Mouse (Mus musculus) T-helper 2 cell (primary cell): ENCODE results near the gene E430018J23Rik.
"Not testable (repeated sequence)": the region's sequence is repeated elsewhere in the genome, so short reads cannot be mapped to it uniquely, and the experiment has no call there.

Experiments used
- in situ Hi-C: fragments of 300-600 bp; cut with MboI, MseI; formaldehyde crosslinking; loops from one replicate; pipeline ENCODE4 v1.15.1; 2025; ENCODE audit warnings: high pct_unique_total_duplicates

The E430018J23Rik gene

DNA sequence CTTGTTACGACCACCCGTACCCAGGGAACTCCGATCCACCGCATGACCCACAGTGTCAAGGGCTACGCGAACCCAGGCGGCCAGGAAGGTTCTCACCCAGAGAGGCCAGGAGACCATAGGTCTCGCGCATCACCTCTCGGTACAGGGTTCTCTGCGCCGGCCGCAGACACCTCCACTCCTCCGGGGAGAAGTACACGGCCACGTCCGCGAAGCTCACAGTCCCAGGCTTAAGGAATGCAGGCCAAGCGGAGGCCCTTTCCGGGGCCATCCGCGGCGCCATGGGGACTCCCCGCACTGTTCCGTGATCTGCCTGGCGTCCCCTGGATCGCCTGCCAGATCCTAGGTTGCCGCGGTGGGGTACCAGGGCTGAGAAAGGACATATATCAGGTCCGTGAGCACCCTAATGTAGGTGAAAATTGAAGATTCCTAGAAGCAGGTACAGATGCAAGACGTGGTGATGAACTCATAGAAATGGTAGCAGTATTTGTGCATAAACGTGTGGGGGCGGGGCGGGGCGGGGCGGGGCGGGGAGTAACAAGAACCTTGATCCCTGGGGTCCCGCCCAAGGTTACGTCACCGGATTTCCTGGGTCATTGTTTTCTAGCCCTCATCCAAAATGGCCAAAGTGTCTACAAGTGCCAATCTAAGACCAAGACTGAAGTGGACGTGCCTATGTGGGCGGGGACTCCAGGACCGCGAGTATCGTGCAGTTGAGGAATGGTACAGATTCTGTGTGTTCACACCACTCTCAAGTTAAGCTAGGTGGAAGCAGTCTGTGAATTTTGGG lies at the start of gene E430018J23Rik:
E430018J23Rik (minus strand) TSS at position 473 of the 787 bp plus-strand sequence.
- in situ Hi-C loops: no loop called here

GRCm38 (mm10) chr7:127437724-127438123 lies 44.3 kb upstream of the E430018J23Rik start:
- in situ Hi-C loops: loop anchor here (5.0 kb wide), 1 partner anchor 65 kb away; no protein-coding TSS in a partner anchor

GRCm38 (mm10) chr7:127435206-127435605 lies 41.8 kb upstream of the E430018J23Rik start:
- in situ Hi-C loops: loop anchor here (5.0 kb wide), 1 partner anchor 67 kb away; no protein-coding TSS in a partner anchor

DNA sequence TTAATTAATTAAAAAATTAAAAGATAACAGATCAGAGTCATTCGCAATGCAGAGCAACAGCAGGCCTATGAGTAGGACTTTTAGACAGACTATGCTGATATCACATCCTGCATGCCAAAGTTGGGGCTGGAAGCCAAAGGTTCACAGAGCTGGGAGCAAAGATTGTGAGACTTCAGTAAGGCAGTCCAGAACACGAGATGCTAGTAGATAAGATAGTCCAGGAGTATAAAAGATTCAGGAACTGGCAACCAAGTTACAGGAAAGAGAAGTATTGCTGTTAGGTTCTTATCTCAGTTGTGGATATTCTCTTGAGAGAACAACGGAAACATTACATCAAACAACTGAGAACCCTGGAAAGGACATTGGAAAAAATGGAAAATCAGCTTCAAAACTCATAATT lies 32.9 kb upstream of the E430018J23Rik start:
- in situ Hi-C loops: no loop called here

DNA sequence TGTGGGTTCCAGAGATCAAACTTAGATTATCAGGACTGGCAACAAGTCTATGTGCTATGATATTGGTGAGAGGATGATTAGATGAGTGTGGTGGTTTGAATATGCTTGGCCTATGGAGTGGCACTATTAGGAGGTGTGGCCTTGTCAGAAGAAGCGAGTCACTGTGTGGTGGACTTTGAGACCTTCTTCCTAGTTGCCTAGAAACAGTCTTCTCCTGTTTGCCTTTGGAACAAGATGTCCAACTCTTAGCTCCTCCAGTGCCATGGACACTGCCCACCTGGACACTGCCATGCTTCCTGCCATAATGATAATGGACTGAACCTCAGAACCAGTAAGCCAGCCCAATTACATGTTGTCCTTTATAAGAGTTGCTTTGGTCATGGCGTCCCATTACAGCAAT lies 32.5 kb upstream of the E430018J23Rik start:
- in situ Hi-C loops: no loop called here

DNA sequence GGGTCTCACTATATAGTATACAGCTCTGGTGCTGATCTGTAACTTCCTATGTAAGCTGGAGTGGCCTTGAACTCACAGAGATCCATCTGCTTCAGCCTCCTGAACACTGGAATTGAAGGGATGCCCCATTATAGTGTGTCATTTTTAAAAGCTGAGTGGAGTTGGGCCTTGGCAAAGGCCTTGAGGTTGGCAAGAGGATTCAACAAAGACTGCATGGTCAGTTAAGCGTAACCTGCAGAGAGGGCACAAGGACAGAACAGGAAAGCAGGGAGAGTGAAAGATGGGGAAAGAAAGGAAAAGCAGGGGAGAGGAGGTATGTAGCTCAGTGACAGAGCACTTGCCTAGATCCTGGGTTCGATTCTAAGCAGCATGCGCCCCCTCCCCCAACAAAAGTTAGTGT lies 31.9 kb upstream of the E430018J23Rik start:
- in situ Hi-C loops: no loop called here

- in situ Hi-C loops: no loop called here
These were observed 28.8 kb upstream of the E430018J23Rik start for GRCm38 (mm10) chr7:127422247-127422646.

GRCm38 (mm10) chr7:127421388-127422191 lies 28.2 kb upstream of the E430018J23Rik start, which contains the start of gene Zfp688:
Gene Zfp688 (minus strand): TSS chr7:127422068.
- in situ Hi-C loops: no loop called here

GRCm38 (mm10) chr7:127411418-127411817 lies 18.0 kb upstream of the E430018J23Rik start:
- in situ Hi-C loops: no loop called here

- in situ Hi-C loops: not testable (repeated sequence)
These were observed 12.9 kb upstream of the E430018J23Rik start, which contains the start of gene Zfp764 for GRCm38 (mm10) chr7:127406002-127406987. Gene Zfp764 (minus strand): TSS chr7:127406822.

DNA sequence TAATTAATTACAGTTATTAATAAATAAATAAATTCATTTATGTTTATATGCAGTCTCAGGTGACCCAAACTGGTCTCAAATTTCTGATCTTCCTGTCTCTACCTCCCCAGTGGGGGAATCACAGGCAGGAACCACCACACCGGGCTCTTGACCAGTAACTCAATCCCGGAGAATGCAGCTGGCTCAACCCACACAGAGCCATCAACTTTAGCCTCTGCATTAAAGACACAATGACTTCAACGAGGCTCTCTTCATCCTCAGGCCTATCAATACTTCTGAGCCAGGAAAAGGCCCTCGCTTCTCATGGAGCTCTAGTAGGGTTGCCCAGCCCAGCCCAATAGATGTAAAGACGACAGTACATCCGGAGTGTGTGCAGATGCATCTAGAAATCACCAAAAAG lies 10.7 kb upstream of the E430018J23Rik start:
- in situ Hi-C loops: loop anchor here (5.0 kb wide), 1 partner anchor 37 kb away; no protein-coding TSS in a partner anchor

- in situ Hi-C loops: loop anchor here (5.0 kb wide), 1 partner anchor 36 kb away; no protein-coding TSS in a partner anchor
These were observed 9.6 kb upstream of the E430018J23Rik start for GRCm38 (mm10) chr7:127402980-127403379.

DNA sequence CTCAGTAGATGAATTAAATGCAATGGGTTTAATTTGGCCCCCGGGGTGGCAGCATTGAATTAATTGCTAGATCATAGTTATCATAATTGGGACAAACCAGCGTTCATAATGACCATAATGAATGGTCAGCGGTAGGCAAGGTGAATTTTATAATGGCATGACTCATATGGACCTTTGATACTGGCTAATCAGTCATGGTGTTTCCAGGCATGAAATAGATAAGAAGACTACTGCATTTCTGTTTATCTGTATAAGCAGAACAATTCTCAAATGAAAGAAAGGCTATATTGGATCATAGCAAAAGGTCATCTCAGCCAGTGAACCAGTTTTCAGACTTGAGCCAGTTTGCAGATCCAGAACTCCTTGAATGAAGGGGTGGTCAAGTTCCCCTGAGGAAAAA lies 6.9 kb upstream of the E430018J23Rik start:
- in situ Hi-C loops: loop anchor here (5.0 kb wide), 1 partner anchor 33 kb away; no protein-coding TSS in a partner anchor

DNA sequence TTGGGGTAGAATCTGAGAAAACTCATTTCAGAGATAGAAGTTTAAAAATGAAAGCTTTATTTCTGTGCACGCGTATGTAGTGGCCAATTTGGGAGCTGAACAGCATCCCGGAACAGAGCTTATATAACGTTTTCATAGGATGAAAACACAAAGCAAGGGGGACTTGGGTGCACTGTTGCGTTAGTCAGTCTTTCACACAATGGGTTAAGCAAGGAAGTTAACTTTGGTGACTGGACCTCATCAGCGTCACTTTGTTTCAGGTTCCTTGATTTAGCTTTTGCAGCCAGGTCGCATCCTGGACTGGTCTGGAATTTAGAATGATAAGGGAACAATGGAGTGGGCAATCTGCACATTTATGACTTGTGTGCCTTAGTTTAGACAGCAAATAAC lies 510 bp upstream of the E430018J23Rik start:
- in situ Hi-C loops: no loop called here

- in situ Hi-C loops: no loop called here
These were observed 1.1 kb downstream of the E430018J23Rik start for GRCm38 (mm10) chr7:127392251-127392824.

- in situ Hi-C loops: no loop called here
These were observed 1.9 kb downstream of the E430018J23Rik start for GRCm38 (mm10) chr7:127391538-127391937.

DNA sequence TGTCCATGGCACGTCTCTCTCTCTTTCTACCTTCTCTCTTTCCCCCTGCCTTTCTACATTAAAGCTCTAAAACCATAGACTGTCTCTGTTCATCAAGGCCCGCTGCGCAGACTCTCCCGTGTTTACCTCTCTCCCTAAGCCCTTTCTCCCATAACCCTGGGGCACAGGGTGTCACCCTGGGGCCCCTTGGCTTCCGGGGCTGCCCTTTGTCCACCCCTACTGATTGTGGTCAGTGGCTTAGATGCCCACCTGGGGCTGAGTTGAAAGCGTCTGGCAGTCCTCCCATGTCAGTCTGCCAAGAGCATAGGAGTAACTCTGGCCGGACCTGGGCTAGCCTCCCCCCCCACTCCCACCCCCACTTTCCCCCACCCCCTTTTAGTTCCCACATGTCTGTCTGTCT lies 3.1 kb downstream of the E430018J23Rik start:
- in situ Hi-C loops: no loop called here

GRCm38 (mm10) chr7:127388201-127388600 lies 5.2 kb downstream of the E430018J23Rik start:
- in situ Hi-C loops: not testable (repeated sequence)

DNA sequence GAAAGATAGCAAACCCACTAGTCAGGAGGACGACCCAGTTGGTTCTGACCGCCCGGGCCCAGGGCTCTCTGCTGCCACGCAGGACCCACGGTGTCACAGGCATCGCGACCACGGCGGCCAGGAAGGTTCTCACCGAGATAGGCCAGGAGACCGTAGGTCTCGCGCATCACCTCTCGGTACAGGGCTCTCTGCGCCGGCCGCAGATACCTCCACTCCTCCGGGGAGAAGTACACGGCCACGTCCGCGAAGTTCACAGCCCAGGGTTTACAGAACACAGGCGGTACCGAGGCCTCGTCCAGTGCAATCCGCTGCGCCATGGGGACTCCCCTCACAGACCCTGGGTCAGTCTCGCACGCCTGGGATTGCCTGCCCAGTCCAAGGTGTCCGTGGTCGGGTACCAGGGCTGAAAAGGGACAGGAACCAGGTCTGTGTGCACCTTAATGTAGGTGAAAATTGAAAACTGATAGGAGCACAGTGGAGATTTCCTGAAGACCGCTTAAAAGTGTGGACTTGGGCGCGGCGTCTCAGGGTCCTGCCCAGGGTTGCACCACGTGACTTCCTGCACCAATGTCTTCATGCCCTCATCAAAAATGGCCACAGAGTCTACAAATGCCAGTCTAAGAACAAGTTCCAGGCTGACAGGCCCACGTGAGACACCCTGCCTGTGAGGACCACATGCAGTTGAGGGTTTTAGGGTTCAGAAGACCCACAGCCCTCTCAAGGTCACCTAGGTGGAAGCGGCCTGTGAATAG lies 6.6 kb downstream of the E430018J23Rik start, which contains the start of gene 9130019O22Rik:
9130019O22Rik (minus strand) TSS at position 526 of the 752 bp plus-strand sequence.
- in situ Hi-C loops: no loop called here

GRCm38 (mm10) chr7:127385560-127385959 lies 7.9 kb downstream of the E430018J23Rik start:
- in situ Hi-C loops: not testable (repeated sequence)
